Mouse (Mus musculus) neural tube, embryonic 15.5 days (tissue): Measurements from ENCODE around the gene Ush2a. TPM values are rescaled to one million over a fixed set of nuclear protein-coding genes. Genes with fewer than 3 reads are reported as not detected.
A peak's percentile ranks its signal among the peaks of the same experiment; 100 is the strongest.

Experiments
- ATAC-seq: fragments of 200-750 bp; cut with Nextera tagmentation; 2 replicates; pipeline ENCODE4 v1.8.0; 2017; ENCODE audit warnings: mild to moderate bottlenecking, moderate TSS enrichment, moderate library complexity; ENCODE audit not compliant: low FRiP score
- H3K27ac ChIP-seq: fragments of 300-500 bp; sonication (generic); replicated peaks from 2 replicates; pipeline ENCODE4 v1.5.1; 2015; ENCODE audit warnings: mild to moderate bottlenecking, inconsistent platforms
- H3K27me3 ChIP-seq: fragments of 300-500 bp; sonication (generic); replicated peaks from 2 replicates; pipeline ENCODE4 v1.6.1; 2015; ENCODE audit warnings: inconsistent platforms
- H3K36me3 ChIP-seq: fragments of 300-500 bp; sonication (generic); 2 replicates; pipeline ENCODE4 v1.6.1; 2015; ENCODE audit warnings: inconsistent platforms
- H3K4me1 ChIP-seq: fragments of 300-500 bp; sonication (generic); 2 replicates; pipeline ENCODE4 v1.6.1; 2015; ENCODE audit warnings: inconsistent platforms
- H3K4me2 ChIP-seq: fragments of 300-500 bp; sonication (generic); 2 replicates; pipeline ENCODE4 v1.6.1; 2015; ENCODE audit warnings: inconsistent platforms, mild to moderate bottlenecking, moderate library complexity
- H3K4me3 ChIP-seq: fragments of 300-500 bp; sonication (generic); replicated peaks from 2 replicates; pipeline ENCODE4 v1.5.1; 2015; ENCODE audit warnings: mild to moderate bottlenecking, inconsistent platforms
- H3K9ac ChIP-seq: fragments of 300-500 bp; sonication (generic); replicated peaks from 2 replicates; pipeline ENCODE4 v1.6.1; 2015; ENCODE audit warnings: mild to moderate bottlenecking, inconsistent platforms
- H3K9me3 ChIP-seq: fragments of 300-500 bp; sonication (generic); replicated peaks from 2 replicates; pipeline ENCODE4 v1.6.1; 2016; ENCODE audit warnings: inconsistent platforms
- WGBS: fragments of 180-500 bp; shearing (Covaris S2); methylation state at CpG from one replicate; pipeline ENCODE4 v1.1.7; 2015; ENCODE audit warnings: mixed read lengths; 5-methylcytosine and 5-hydroxymethylcytosine counted together
- polyA plus RNA-seq: library from polyadenylated mRNA; unstranded; fragments of >200 nt; fragmentation: Nextera tagmentation; extraction: Ambion mirVana; gene quantifications from 2 replicates; pipeline ENCODE4 v1.2.1, GENCODE M21; 2015

The Ush2a gene
- polyA plus RNA-seq, 1 experiment from 2014 or later: 0.17 TPM

- no peak overlapping the region for H3K27ac ChIP-seq
- H3K36me3 ChIP-seq: no peaks in the 10 kb centered on the region
- no peak for ATAC-seq
- H3K4me3 ChIP-seq: no peak overlapping the region
- no peaks in the 10 kb centered on the region for H3K4me1 ChIP-seq
- H3K4me2 ChIP-seq: no peak overlapping the region
- WGBS: 94% methylated on average over 3 of the region's 3 CpGs
- no peaks in the 10 kb centered on the region for H3K27me3 ChIP-seq
- H3K9ac ChIP-seq: no peak overlapping the region
- no peaks in the 10 kb centered on the region for H3K9me3 ChIP-seq
Measured at GRCm38 (mm10) chr1:188643156-188643555, 381.3 kb downstream of the Ush2a start.

GRCm38 (mm10) chr1:188653001-188653400 is 391.2 kb downstream of the Ush2a start:
- ATAC-seq: no peak
- Histone ChIP-seq H3K36me3 (no peaks in the 10 kb centered on the region), H3K4me3 (no peak overlapping the region), H3K27me3 (no peaks in the 10 kb centered on the region), H3K9ac (no peak overlapping the region), H3K27ac (no peak overlapping the region), H3K4me2 (no peak overlapping the region), H3K4me1 (no peaks in the 10 kb centered on the region), H3K9me3 (no peaks in the 10 kb centered on the region)
- 86% methylated on average over 3 of the region's 3 CpGs for WGBS

- H3K27ac ChIP-seq: no peak overlapping the region
- no peak overlapping the region for H3K4me3 ChIP-seq
- no peaks in the 10 kb centered on the region for H3K9me3 ChIP-seq
- no peak overlapping the region for H3K4me2 ChIP-seq
- H3K4me1 ChIP-seq: peaks cover 13% of the 10 kb centered on the region
- ATAC-seq: no peak
- H3K27me3 ChIP-seq: 0 out of 2 replicates have a peak, but pooled peaks cover 2% of the 10 kb centered on the region
- no peaks in the 10 kb centered on the region for H3K36me3 ChIP-seq
- H3K9ac ChIP-seq: no peak overlapping the region
- WGBS: 83% methylated on average over 12 of the region's 12 CpGs
Measured at GRCm38 (mm10) chr1:188656121-188656520, 394.3 kb downstream of the Ush2a start.

- Histone ChIP-seq H3K27me3 (0 out of 2 replicates have a peak, but pooled peaks cover 2% of the 10 kb centered on the region), H3K27ac (no peak overlapping the region), H3K9ac (no peak overlapping the region), H3K36me3 (no peaks in the 10 kb centered on the region), H3K9me3 (no peaks in the 10 kb centered on the region), H3K4me1 (peaks cover 14% of the 10 kb centered on the region), H3K4me3 (no peak overlapping the region), H3K4me2 (no peak overlapping the region)
- ATAC-seq: no peak
- WGBS: 25% methylated on average over 3 of the region's 3 CpGs
Measured at GRCm38 (mm10) chr1:188659159-188659558, 397.3 kb downstream of the Ush2a start.

DNA sequence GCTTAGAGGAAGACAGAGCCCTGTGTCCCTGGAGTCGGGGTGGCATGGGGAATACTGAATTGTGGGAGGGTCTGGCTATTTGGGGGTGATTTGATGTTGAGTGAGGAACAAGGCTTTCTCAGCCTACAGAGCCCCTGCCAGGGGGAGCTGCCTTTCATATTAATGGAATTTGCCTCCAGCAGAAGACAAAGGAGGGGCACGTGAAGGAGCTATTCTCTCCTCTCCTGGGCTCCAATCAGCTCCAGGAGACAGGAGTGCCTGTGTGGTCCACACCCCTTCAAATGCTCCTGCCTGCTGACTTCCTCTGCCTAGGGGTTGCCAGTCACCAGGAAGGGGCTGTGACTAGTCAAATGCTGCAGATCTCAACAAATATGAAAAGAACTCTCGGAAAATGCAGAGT is 398.5 kb downstream of the Ush2a start:
- H3K4me2 ChIP-seq: peak overlapping the region; percentile 51
- H3K27me3 ChIP-seq: 0 out of 2 replicates have a peak, but pooled peaks cover 2% of the 10 kb centered on the region
- peak overlapping the region; percentile 22 for H3K4me3 ChIP-seq
- peaks cover 14% of the 10 kb centered on the region for H3K4me1 ChIP-seq
- no peaks in the 10 kb centered on the region for H3K9me3 ChIP-seq
- 0 out of 2 replicates have a peak overlapping the region, but pooled peaks have one; percentile 24 for H3K9ac ChIP-seq
- 2% methylated on average over 3 of the region's 3 CpGs for WGBS
- no peak overlapping the region; the same call in 1 of the 2 replicates for H3K27ac ChIP-seq
- ATAC-seq: no peak; the same call in 1 of the 2 replicates
- H3K36me3 ChIP-seq: no peaks in the 10 kb centered on the region

DNA sequence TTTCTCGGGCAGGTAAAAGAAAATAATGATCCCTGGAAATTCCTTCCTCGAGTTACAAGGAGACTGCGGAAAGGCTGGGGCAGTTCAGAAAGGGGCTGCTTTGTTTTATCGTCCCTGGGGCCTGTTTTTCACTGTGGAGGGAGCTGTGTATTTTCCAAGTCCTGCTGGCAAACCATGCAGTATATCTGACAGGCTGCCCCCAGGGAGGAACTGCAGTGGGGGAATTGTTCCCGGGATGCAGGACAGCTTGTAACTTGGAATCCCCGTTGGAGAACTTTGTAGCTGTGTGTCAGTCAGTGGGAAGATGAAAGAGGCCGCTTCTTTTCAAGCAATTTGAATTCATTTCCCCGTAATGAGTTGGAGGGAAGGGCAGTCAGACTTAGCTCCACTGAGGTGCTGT is 399.1 kb downstream of the Ush2a start:
- Histone ChIP-seq H3K4me3 (peak overlapping the region; percentile 22), H3K9ac (0 out of 2 replicates have a peak overlapping the region, but pooled peaks have one; percentile 24)
- ATAC-seq: no peak

GRCm38 (mm10) chr1:188667460-188667859 is 405.6 kb downstream of the Ush2a start:
- H3K9me3 ChIP-seq: no peaks in the 10 kb centered on the region
- H3K27ac ChIP-seq: no peak overlapping the region
- ATAC-seq: no peak
- H3K4me2 ChIP-seq: no peak overlapping the region
- H3K9ac ChIP-seq: no peak overlapping the region
- no peaks in the 10 kb centered on the region for H3K27me3 ChIP-seq
- no peak overlapping the region for H3K4me3 ChIP-seq
- no peaks in the 10 kb centered on the region for H3K4me1 ChIP-seq
- no peaks in the 10 kb centered on the region for H3K36me3 ChIP-seq
- WGBS: 71% methylated on average over 8 of the region's 8 CpGs

More for the DNA sequence above, 399.1 kb downstream of the Ush2a start:
- no peaks in the 10 kb centered on the region for H3K9me3 ChIP-seq
- WGBS: 1% methylated on average over 8 of the region's 8 CpGs
- 0 out of 2 replicates have a peak, but pooled peaks cover 2% of the 10 kb centered on the region for H3K27me3 ChIP-seq
- peak overlapping the region; percentile 51 for H3K4me2 ChIP-seq
- no peak overlapping the region; the same call in 1 of the 2 replicates for H3K27ac ChIP-seq
- no peaks in the 10 kb centered on the region for H3K36me3 ChIP-seq
- H3K4me1 ChIP-seq: peaks cover 14% of the 10 kb centered on the region

- Histone ChIP-seq H3K27ac (no peak overlapping the region), H3K4me3 (no peak overlapping the region), H3K9ac (no peak overlapping the region), H3K4me2 (no peak overlapping the region), H3K36me3 (no peaks in the 10 kb centered on the region), H3K4me1 (no peaks in the 10 kb centered on the region), H3K9me3 (no peaks in the 10 kb centered on the region), H3K27me3 (no peaks in the 10 kb centered on the region)
- no peak for ATAC-seq
- WGBS: 88% methylated on average over 12 of the region's 12 CpGs
Measured at GRCm38 (mm10) chr1:188668513-188668912, 406.7 kb downstream of the Ush2a start.

- ATAC-seq: no peak
- H3K4me2 ChIP-seq: no peak overlapping the region
- no peak overlapping the region for H3K27ac ChIP-seq
Measured at GRCm38 (mm10) chr1:188672871-188673270, 411.0 kb downstream of the Ush2a start.

GRCm38 (mm10) chr1:188674640-188675510 is 413.1 kb downstream of the Ush2a start:
- H3K9me3 ChIP-seq: no peaks in the 10 kb centered on the region
- H3K27ac ChIP-seq: no peak overlapping the region
- H3K4me2 ChIP-seq: no peak overlapping the region
- 69% methylated on average over 8 of the region's 8 CpGs for WGBS
- H3K4me1 ChIP-seq: no peaks in the 10 kb centered on the region
- no peak for ATAC-seq
- H3K4me3 ChIP-seq: no peak overlapping the region
- H3K9ac ChIP-seq: no peak overlapping the region
- H3K36me3 ChIP-seq: no peaks in the 10 kb centered on the region
- H3K27me3 ChIP-seq: no peaks in the 10 kb centered on the region

More at GRCm38 (mm10) chr1:188672871-188673270, 411.0 kb downstream of the Ush2a start:
- no peaks in the 10 kb centered on the region for H3K4me1 ChIP-seq
- 90% methylated on average over 12 of the region's 12 CpGs for WGBS
- H3K4me3 ChIP-seq: no peak overlapping the region
- no peaks in the 10 kb centered on the region for H3K9me3 ChIP-seq
- no peaks in the 10 kb centered on the region for H3K36me3 ChIP-seq
- H3K9ac ChIP-seq: no peak overlapping the region
- H3K27me3 ChIP-seq: no peaks in the 10 kb centered on the region

DNA sequence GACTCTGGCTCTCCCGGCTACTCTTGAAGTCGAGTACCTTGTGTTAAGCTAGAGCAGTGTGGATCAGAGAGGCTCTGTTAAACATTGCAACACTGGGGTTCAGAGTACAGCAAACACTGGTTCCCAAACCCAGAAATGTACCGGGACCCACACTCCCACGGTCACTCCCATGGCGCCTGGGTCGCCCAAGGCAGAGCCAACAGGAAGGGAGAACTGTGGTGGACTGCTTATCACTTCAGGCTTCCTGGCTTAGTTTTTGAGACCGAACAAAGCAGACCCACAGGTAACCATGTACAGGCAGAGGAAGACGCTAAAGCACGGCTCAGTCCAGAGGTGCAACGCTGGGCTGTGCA is 413.7 kb downstream of the Ush2a start:
- H3K4me1 ChIP-seq: no peaks in the 10 kb centered on the region
- H3K4me2 ChIP-seq: no peak overlapping the region
- H3K9me3 ChIP-seq: no peaks in the 10 kb centered on the region
- no peak overlapping the region for H3K4me3 ChIP-seq
- no peaks in the 10 kb centered on the region for H3K27me3 ChIP-seq
- no peak overlapping the region for H3K27ac ChIP-seq
- H3K9ac ChIP-seq: no peak overlapping the region
- WGBS: 91% methylated on average over 10 of the region's 10 CpGs
- ATAC-seq: no peak
- H3K36me3 ChIP-seq: no peaks in the 10 kb centered on the region

DNA sequence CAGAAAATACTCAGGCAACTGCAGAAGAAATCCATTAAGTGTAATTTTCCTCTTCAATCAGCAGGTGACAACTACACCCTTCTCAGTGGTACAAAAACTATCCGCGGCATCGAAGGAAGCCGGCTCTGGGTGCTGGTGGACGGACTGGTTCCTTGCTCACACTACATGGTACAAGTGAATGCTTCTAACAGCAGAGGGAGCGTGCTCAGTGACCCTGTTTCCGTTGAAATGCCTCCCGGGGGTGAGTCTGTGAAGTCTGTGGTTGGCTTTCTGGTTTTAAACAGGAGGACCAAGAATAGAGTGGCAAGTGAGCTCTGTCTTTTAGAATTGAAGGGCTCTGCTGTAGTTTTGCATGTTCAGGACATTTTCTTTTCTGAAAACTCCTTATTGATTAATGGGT is 416.4 kb downstream of the Ush2a start:
- no peak overlapping the region for H3K27ac ChIP-seq
- ATAC-seq: no peak
- H3K9ac ChIP-seq: no peak overlapping the region
- no peak overlapping the region for H3K4me2 ChIP-seq
- H3K4me3 ChIP-seq: no peak overlapping the region
- WGBS: 66% methylated on average over 8 of the region's 8 CpGs
- no peaks in the 10 kb centered on the region for H3K9me3 ChIP-seq
- no peaks in the 10 kb centered on the region for H3K36me3 ChIP-seq
- no peaks in the 10 kb centered on the region for H3K27me3 ChIP-seq
- no peaks in the 10 kb centered on the region for H3K4me1 ChIP-seq
